Mouse (Mus musculus) megakaryocyte progenitor cell, adult 5-6 weeks (primary cell): ENCODE data around the gene Noxo1. TPM values are rescaled to one million over a fixed set of nuclear protein-coding genes. Genes with fewer than 3 reads are reported as not detected.
"Not testable (repeated sequence)": the region's sequence is repeated elsewhere in the genome, so short reads cannot be mapped to it uniquely, and the experiment has no call there.

Source experiments
- ATAC-seq: replicated peaks from 2 replicates; pipeline ENCODE4 v1.8.0; 2016; ENCODE audit warnings: mild to moderate bottlenecking, moderate TSS enrichment, inconsistent platforms; ENCODE audit not compliant: poor library complexity
- total RNA-seq, 2 experiments: library from RNA; stranded (forward) in 1 of 2; stranded (reverse) in 1 of 2; fragments of 157-497, 149-512 nt in 1 of 2; fragments of 200-1000 nt in 1 of 2; gene quantifications; 2 replicates each; pipeline versions ENCODE4 v1.2.3 to v1.2.4; 2015 to 2017

Gene Noxo1
- 2.6 and 3.4 TPM in 2 replicates for total RNA-seq (2015)
- 1.0 and 1.2 TPM in 2 replicates for total RNA-seq (2017)

- peak; percentile 81 for ATAC-seq
These were observed at the start of gene Noxo1, which contains the start of gene Gfer for GRCm38 (mm10) chr17:24696011-24696697. Noxo1 (plus strand) TSS chr17:24696234. Gfer (minus strand) TSS chr17:24696156.

GRCm38 (mm10) chr17:24646381-24646780 is 49.7 kb upstream of the Noxo1 start:
- no peak for ATAC-seq

- no peak for ATAC-seq
These were observed 48.5 kb upstream of the Noxo1 start for GRCm38 (mm10) chr17:24647493-24647892.

- no peak for ATAC-seq
These were observed 47.2 kb upstream of the Noxo1 start for GRCm38 (mm10) chr17:24648731-24649377.

GRCm38 (mm10) chr17:24649581-24650069 is 46.4 kb upstream of the Noxo1 start:
- ATAC-seq = no peak

GRCm38 (mm10) chr17:24650070-24650616 is 45.9 kb upstream of the Noxo1 start, which contains the start of gene Slc9a3r2:
Slc9a3r2 (minus strand) TSS chr17:24650327.
- ATAC-seq = peak; percentile 6; the same call in 1 of the 2 replicates

GRCm38 (mm10) chr17:24650766-24651165 is 45.3 kb upstream of the Noxo1 start:
- ATAC-seq = no peak

- ATAC-seq = no peak
These were observed 44.2 kb upstream of the Noxo1 start for GRCm38 (mm10) chr17:24651835-24652234.

- ATAC-seq = peak; percentile 87
These were observed 41.9 kb upstream of the Noxo1 start for GRCm38 (mm10) chr17:24653967-24654710.

GRCm38 (mm10) chr17:24654969-24655368 is 41.1 kb upstream of the Noxo1 start:
- no peak for ATAC-seq

GRCm38 (mm10) chr17:24658017-24658758 is 37.8 kb upstream of the Noxo1 start, which contains the start of gene Npw:
Npw (minus strand) TSS chr17:24658457.
- ATAC-seq = peak; percentile 78

GRCm38 (mm10) chr17:24667011-24667410 is 29.0 kb upstream of the Noxo1 start:
- not testable (repeated sequence) for ATAC-seq

- peak; percentile 72 for ATAC-seq
These were observed 28.6 kb upstream of the Noxo1 start for GRCm38 (mm10) chr17:24667416-24667815.

- not testable (repeated sequence) for ATAC-seq
These were observed 26.9 kb upstream of the Noxo1 start for GRCm38 (mm10) chr17:24669214-24669544.

- peak; percentile 93 for ATAC-seq
These were observed 26.3 kb upstream of the Noxo1 start, which contains the start of gene Zfp598 for GRCm38 (mm10) chr17:24669545-24670245. Zfp598 (plus strand) TSS chr17:24669687.

- no peak for ATAC-seq
These were observed 25.7 kb upstream of the Noxo1 start for GRCm38 (mm10) chr17:24670246-24670844.

- ATAC-seq = no peak
These were observed 24.7 kb upstream of the Noxo1 start for GRCm38 (mm10) chr17:24671346-24671745.

GRCm38 (mm10) chr17:24672141-24672540 is 23.9 kb upstream of the Noxo1 start:
- peak; percentile 7; the same call in 1 of the 2 replicates for ATAC-seq

GRCm38 (mm10) chr17:24674277-24674676 is 21.8 kb upstream of the Noxo1 start:
- ATAC-seq = no peak
